Mouse (Mus musculus) MEL (cell line): ENCODE measurements around the gene Arhgap30. TPM values are rescaled to one million over a fixed set of nuclear protein-coding genes. Genes with fewer than 3 reads are reported as not detected.

Experiments
- DNase-seq: peaks from one replicate; pipeline ENCODE4 v3.0.0; 2011; ENCODE audit warnings: low read depth, low spot score
- H3K27ac ChIP-seq: 2 replicates; pipeline ENCODE4 v1.5.1; 2012; ENCODE audit warnings: low read depth, mild to moderate bottlenecking, control low read depth, low read length, moderate library complexity; ENCODE audit not compliant: control insufficient read depth
- H3K27me3 ChIP-seq, 2 experiments: fragments of 150-350 bp in 1 of 2; sonication (generic) in 1 of 2; 2 replicates each; pipeline ENCODE4 v1.6.1; 2012; ENCODE audit warnings: low read length in 2 of 2, mild to moderate bottlenecking in 2 of 2, improper control_type of control experiment in 1 of 2, moderate library complexity in 1 of 2; ENCODE audit not compliant: insufficient read depth in 2 of 2, control insufficient read depth in 1 of 2
- H3K36me3 ChIP-seq, 2 experiments: 2 replicates each; pipeline ENCODE4 v1.6.1; 2012 to 2014; ENCODE audit warnings: low read length in 2 of 2, improper control_type of control experiment in 1 of 2, inconsistent platforms in 1 of 2, mild to moderate bottlenecking in 1 of 2; ENCODE audit not compliant: insufficient read depth in 2 of 2, control insufficient read depth in 1 of 2
- H3K4me1 ChIP-seq, 2 experiments: fragments of 150-350 bp in 1 of 2; sonication (generic) in 1 of 2; 2 replicates each; pipeline ENCODE4 v1.6.1; 2012; ENCODE audit warnings: low read length in 2 of 2, improper control_type of control experiment in 1 of 2, mild to moderate bottlenecking in 1 of 2; ENCODE audit not compliant: insufficient read depth in 2 of 2, control insufficient read depth in 1 of 2
- H3K4me3 ChIP-seq, 2 experiments: fragments of 150-350 bp in 1 of 2; sonication (generic) in 1 of 2; 2 replicates each; pipeline ENCODE4 v1.5.1; 2012; ENCODE audit warnings: low read depth in 2 of 2, low read length in 2 of 2, mild to moderate bottlenecking in 2 of 2, moderate library complexity in 2 of 2, control low read depth in 1 of 2, improper control_type of control experiment in 1 of 2; ENCODE audit not compliant: control insufficient read depth in 1 of 2, insufficient read depth in 1 of 2
- H3K79me2 ChIP-seq: 2 replicates; pipeline ENCODE4 v1.6.1; 2012; ENCODE audit warnings: mild to moderate bottlenecking, low read length, moderate library complexity; ENCODE audit not compliant: control insufficient read depth, poor library complexity, insufficient read depth
- H3K9ac ChIP-seq: 2 replicates; pipeline ENCODE4 v1.6.1; 2012; ENCODE audit warnings: low read depth, mild to moderate bottlenecking, control low read depth, low read length, moderate library complexity; ENCODE audit not compliant: control insufficient read depth, poor library complexity, severe bottlenecking
- H3K9me3 ChIP-seq: fragments of 150-350 bp; sonication (generic); replicated peaks from 2 replicates; pipeline ENCODE4 v1.6.1; 2012; ENCODE audit warnings: mild to moderate bottlenecking, low read length, improper control_type of control experiment, moderate library complexity; ENCODE audit not compliant: insufficient read depth
- CHD2 ChIP-seq: IDR thresholded peaks from 2 replicates; pipeline ENCODE4 v1.6.1; 2011; ENCODE audit warnings: low read length, improper control_type of control experiment
- CTCF ChIP-seq, 3 experiments: IDR thresholded peaks in 2 of 3; conservative IDR thresholded peaks in 1 of 3; 2 replicates each; pipeline ENCODE4 v1.5.1; 2011 to 2012; ENCODE audit warnings: low read length in 3 of 3, low read depth in 2 of 3, mild to moderate bottlenecking in 2 of 3, improper control_type of control experiment in 1 of 3, inconsistent platforms in 1 of 3, mixed read lengths in 1 of 3, moderate library complexity in 1 of 3; ENCODE audit not compliant: control insufficient read depth in 1 of 3, insufficient read depth in 1 of 3, poor library complexity in 1 of 3, severe bottlenecking in 1 of 3
- ELF1 ChIP-seq: IDR thresholded peaks from 2 replicates; pipeline ENCODE4 v1.6.1; 2014; ENCODE audit warnings: low read depth, mild to moderate bottlenecking, inconsistent platforms, low read length, improper control_type of control experiment, moderate library complexity
- EP300 ChIP-seq, 2 experiments: IDR thresholded peaks; 2 replicates each; pipeline ENCODE4 v1.6.1; 2011; ENCODE audit warnings: improper control_type of control experiment in 2 of 2, low read length in 2 of 2, low read depth in 1 of 2, mild to moderate bottlenecking in 1 of 2
- ETS1 ChIP-seq: IDR thresholded peaks from 2 replicates; pipeline ENCODE4 v1.6.1; 2012; ENCODE audit warnings: low read depth, mild to moderate bottlenecking, inconsistent platforms, low read length, improper control_type of control experiment, moderate library complexity
- HCFC1 ChIP-seq: IDR thresholded peaks from 2 replicates; pipeline ENCODE4 v1.6.1; 2012; ENCODE audit warnings: low read depth, mild to moderate bottlenecking, inconsistent platforms, low read length, improper control_type of control experiment, moderate library complexity
- KAT2A ChIP-seq: conservative IDR thresholded peaks from 2 replicates; pipeline ENCODE4 v1.6.1; 2012; ENCODE audit warnings: low read depth, low read length, improper control_type of control experiment, inconsistent platforms
- MAX ChIP-seq: IDR thresholded peaks from 2 replicates; pipeline ENCODE4 v1.6.1; 2011; ENCODE audit warnings: low read length, improper control_type of control experiment
- MAZ ChIP-seq: IDR thresholded peaks from 2 replicates; pipeline ENCODE4 v1.6.1; 2012; ENCODE audit warnings: low read depth, mild to moderate bottlenecking, inconsistent platforms, low read length, improper control_type of control experiment
- MEF2A ChIP-seq: IDR thresholded peaks from 2 replicates; pipeline ENCODE4 v1.6.1; 2014; ENCODE audit warnings: low read depth, mild to moderate bottlenecking, inconsistent platforms, low read length, improper control_type of control experiment; ENCODE audit not compliant: poor library complexity, insufficient replicate concordance, severe bottlenecking; ENCODE audit errors: extremely low read depth
- MXI1 ChIP-seq: IDR thresholded peaks from 2 replicates; pipeline ENCODE4 v1.6.1; 2011; ENCODE audit warnings: mild to moderate bottlenecking, low read depth, low read length, improper control_type of control experiment
- MYC ChIP-seq: IDR thresholded peaks from 2 replicates; pipeline ENCODE4 v1.6.1; 2011; ENCODE audit warnings: low read depth, mild to moderate bottlenecking, low read length, improper control_type of control experiment, moderate library complexity
- NELFE ChIP-seq: IDR thresholded peaks from 2 replicates; pipeline ENCODE4 v1.6.1; 2011; ENCODE audit warnings: low read depth, low read length, improper control_type of control experiment
- NRF1 ChIP-seq: IDR thresholded peaks from 2 replicates; pipeline ENCODE4 v1.6.1; 2014; ENCODE audit warnings: low read depth, mild to moderate bottlenecking, inconsistent platforms, low read length, improper control_type of control experiment, moderate library complexity; ENCODE audit not compliant: poor library complexity, insufficient read depth, severe bottlenecking
- POLR2A ChIP-seq, 2 experiments: IDR thresholded peaks; 2 replicates each; pipeline ENCODE4 v1.6.1; 2011 to 2012; ENCODE audit warnings: low read length in 2 of 2, mild to moderate bottlenecking in 2 of 2, control low read depth in 1 of 2, improper control_type of control experiment in 1 of 2, low read depth in 1 of 2, moderate library complexity in 1 of 2; ENCODE audit not compliant: control insufficient read depth in 1 of 2, insufficient read depth in 1 of 2, poor library complexity in 1 of 2
- RAD21 ChIP-seq: IDR thresholded peaks from 2 replicates; pipeline ENCODE4 v1.6.1; 2011; ENCODE audit warnings: mild to moderate bottlenecking, low read depth, low read length, improper control_type of control experiment
- RCOR1 ChIP-seq: IDR thresholded peaks from 2 replicates; pipeline ENCODE4 v1.6.1; 2012; ENCODE audit warnings: low read depth, mild to moderate bottlenecking, inconsistent platforms, low read length, improper control_type of control experiment
- SIN3A ChIP-seq: IDR thresholded peaks from 2 replicates; pipeline ENCODE4 v1.6.1; 2012; ENCODE audit warnings: low read length, improper control_type of control experiment, inconsistent platforms
- SMC3 ChIP-seq: IDR thresholded peaks from 2 replicates; pipeline ENCODE4 v1.6.1; 2011; ENCODE audit warnings: low read depth, low read length, improper control_type of control experiment
- TBP ChIP-seq: IDR thresholded peaks from 2 replicates; pipeline ENCODE4 v1.8.0; 2011; ENCODE audit warnings: low read depth, low read length, improper control_type of control experiment
- TCF12 ChIP-seq: IDR thresholded peaks from 2 replicates; pipeline ENCODE4 v1.6.1; 2014; ENCODE audit warnings: low read depth, mild to moderate bottlenecking, inconsistent platforms, low read length, improper control_type of control experiment, moderate library complexity
- USF1 ChIP-seq: IDR thresholded peaks from 2 replicates; pipeline ENCODE4 v1.6.1; 2014; ENCODE audit warnings: low read depth, mild to moderate bottlenecking, inconsistent platforms, low read length, improper control_type of control experiment, moderate library complexity
- ZKSCAN1 ChIP-seq: IDR thresholded peaks from 2 replicates; pipeline ENCODE4 v1.6.1; 2012; ENCODE audit warnings: low read depth, mild to moderate bottlenecking, inconsistent platforms, low read length, improper control_type of control experiment, moderate library complexity
- ZMIZ1 ChIP-seq: IDR thresholded peaks from 2 replicates; pipeline ENCODE4 v1.6.1; 2012; ENCODE audit warnings: low read depth, mild to moderate bottlenecking, inconsistent platforms, low read length, improper control_type of control experiment, moderate library complexity
- polyA plus RNA-seq, 2 experiments: library from polyadenylated mRNA; stranded (reverse) in 1 of 2; unstranded in 1 of 2; fragments of >175 nt in 1 of 2; fragments of >200 nt in 1 of 2; gene quantifications; 2 replicates each; pipeline versions ENCODE4 v1.2.1 to v1.2.4; 2012; ENCODE audit warnings: low replicate concordance in 2 of 2, low read depth in 1 of 2; ENCODE audit not compliant: insufficient read length in 2 of 2, insufficient read depth in 1 of 2, missing spikeins in 1 of 2
- total RNA-seq: library from RNA; depleted of rRNA; stranded (reverse); fragments of 300-350 nt; gene quantifications from 2 replicates; pipeline ENCODE4 v1.2.3, GENCODE M21; 2012

Arhgap30 gene
- total and polyA plus RNA-seq, 3 experiments, result 31.0 to 41.2 TPM; not detected in 1

DNA sequence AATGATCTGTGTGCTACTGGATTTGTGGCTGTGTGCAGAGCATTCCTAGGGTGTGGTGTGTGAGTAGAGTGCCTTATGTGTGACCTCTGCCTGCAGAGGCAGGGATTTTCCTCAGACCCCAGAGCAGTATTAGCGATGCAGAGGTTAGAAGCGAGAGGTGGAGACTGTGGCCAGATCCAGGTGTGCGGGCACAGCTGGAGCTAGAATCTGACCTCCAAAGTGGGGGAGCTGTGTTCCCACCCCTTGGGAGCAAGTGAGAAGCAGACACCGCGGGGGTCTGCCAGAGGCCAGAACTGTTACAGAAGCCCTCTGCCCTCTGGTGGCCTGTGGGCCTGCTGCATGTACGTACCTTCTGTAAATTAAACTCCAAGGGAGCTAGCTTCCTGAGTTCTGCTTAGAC, 1.7 kb upstream of the Arhgap30 start:
- Histone ChIP-seq H3K4me1 (peaks cover 0 to 19% of the 10 kb centered on the region in 2 experiments), H3K27ac (no peak overlapping the region)
- peak; percentile 58 for DNase-seq

DNA sequence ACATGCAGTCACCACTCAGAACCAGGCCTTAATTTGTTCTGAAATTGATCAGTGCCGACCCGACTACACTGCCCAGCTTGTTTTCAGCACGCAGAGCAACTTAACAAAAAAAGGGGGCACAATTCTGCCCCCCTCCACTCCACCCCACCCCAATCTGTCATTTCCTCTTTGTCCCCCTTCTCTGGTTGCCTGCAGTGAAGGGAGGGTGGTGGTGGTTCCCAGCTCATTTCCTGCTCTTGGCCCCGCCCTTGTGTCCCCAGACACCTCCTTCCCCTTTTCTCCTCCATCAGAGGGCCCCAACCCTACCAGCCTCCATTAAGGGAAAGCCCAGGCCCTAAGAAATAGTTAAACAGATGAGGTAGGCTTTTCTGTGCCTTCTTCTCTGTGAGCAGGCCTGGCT, 1.3 kb downstream of the Arhgap30 start:
- no peaks in the 10 kb centered on the region for H3K27me3 ChIP-seq
- peaks cover 0 to 7% of the 10 kb centered on the region in 2 experiments; a peak in 2 of 4 replicates for H3K36me3 ChIP-seq
- H3K4me3 ChIP-seq, result peak overlapping the region; percentile 62 to 94
- H3K9me3 ChIP-seq, result no peaks in the 10 kb centered on the region
- H3K79me2 ChIP-seq, result peaks cover 19% of the 10 kb centered on the region
- TF ChIP-seq USF1 (no peak), MYC (0 out of 2 replicates have a peak, but pooled peaks have one; percentile 46), TCF12 (0 out of 2 replicates have a peak, but pooled peaks have one; percentile 32), RCOR1 (peak; percentile 59; the same call in 1 of the 2 replicates), MAZ (peak; percentile 98), MAX (0 out of 2 replicates have a peak, but pooled peaks have one; percentile 42), HCFC1 (peak; percentile 78), NELFE (peak; percentile 50; the same call in 1 of the 2 replicates), POLR2A (IDR thresholded peaks at IDR 0.05; ENCODE audit: control insufficient read depth in 1 of 2, insufficient read depth in 1 of 2, low read depth in 1 of 2, low read length in 2 of 2, poor library complexity in 1 of 2) (peak; percentile 19 to 63; a peak in 2 of 4 replicates), SIN3A (peak; percentile 76; the same call in 1 of the 2 replicates), ZMIZ1 (0 out of 2 replicates have a peak, but pooled peaks have one; percentile 31), ELF1 (peak; percentile 70), ETS1 (peak; percentile 54; the same call in 1 of the 2 replicates), EP300 (IDR thresholded peaks at IDR 0.05; ENCODE audit: low read depth in 1 of 2, low read length in 2 of 2) (peak in 1 of 2 experiments; percentile 27; a peak in 1 of 4 replicates), CTCF (IDR thresholded peaks at IDR 0.05 in 2 of 3, conservative IDR thresholded peaks at IDR 0.05 in 1 of 3; ENCODE audit: control insufficient read depth in 1 of 3, insufficient read depth in 1 of 3, low read depth in 2 of 3, low read length in 3 of 3, poor library complexity in 1 of 3, severe bottlenecking in 1 of 3) (no peak), CHD2 (no peak), MEF2A (no peak), TBP (0 out of 2 replicates have a peak, but pooled peaks have one; percentile 31), MXI1 (peak; percentile 59; the same call in 1 of the 2 replicates), NRF1 (no peak), KAT2A (0 out of 2 replicates have a peak, but pooled peaks have one; percentile 32)
- TF ChIP-seq, all 39 proteins: peak for 16
- peak; percentile 95 for DNase-seq
- peak overlapping the region; percentile 51 for H3K27ac ChIP-seq
- H3K4me1 ChIP-seq, result peaks cover 0 to 12% of the 10 kb centered on the region in 2 experiments
- peak overlapping the region; percentile 78 for H3K9ac ChIP-seq

More for the DNA sequence above, 1.7 kb upstream of the Arhgap30 start:
- TF ChIP-seq SMC3 (peak; percentile 52), ZKSCAN1 (no peak), RAD21 (peak; percentile 25), CTCF (IDR thresholded peaks at IDR 0.05 in 2 of 3, conservative IDR thresholded peaks at IDR 0.05 in 1 of 3; ENCODE audit: control insufficient read depth in 1 of 3, insufficient read depth in 1 of 3, low read depth in 2 of 3, low read length in 3 of 3, poor library complexity in 1 of 3, severe bottlenecking in 1 of 3) (peak; percentile 43 to 60 (median 52); a peak in 5 of 6 replicates), KAT2A (no peak)
- Histone ChIP-seq H3K9me3 (no peaks in the 10 kb centered on the region), H3K9ac (no peak overlapping the region), H3K79me2 (peaks cover 16% of the 10 kb centered on the region), H3K27me3 (no peaks in the 10 kb centered on the region), H3K36me3 (peaks cover 0 to 7% of the 10 kb centered on the region in 2 experiments; a peak in 2 of 4 replicates), H3K4me3 (no peak overlapping the region)
